Mouse (Mus musculus) kidney, adult 2 months (tissue): Measurements from ENCODE around the gene Sept6.

ENCODE experiments used
- CTCF ChIP-seq: fragments of 200-500 bp; conservative IDR thresholded peaks from 2 replicates; pipeline ENCODE4 v1.5.1; 2011; ENCODE audit warnings: low read depth, mild to moderate bottlenecking, control low read depth, low read length, moderate library complexity, mixed read lengths; ENCODE audit not compliant: insufficient read depth, insufficient read length
- POLR2A ChIP-seq: fragments of 200-500 bp; IDR thresholded peaks from one replicate; pipeline ENCODE4 v1.6.1; 2011; ENCODE audit warnings: low read depth, low read length, control low read depth

DNA sequence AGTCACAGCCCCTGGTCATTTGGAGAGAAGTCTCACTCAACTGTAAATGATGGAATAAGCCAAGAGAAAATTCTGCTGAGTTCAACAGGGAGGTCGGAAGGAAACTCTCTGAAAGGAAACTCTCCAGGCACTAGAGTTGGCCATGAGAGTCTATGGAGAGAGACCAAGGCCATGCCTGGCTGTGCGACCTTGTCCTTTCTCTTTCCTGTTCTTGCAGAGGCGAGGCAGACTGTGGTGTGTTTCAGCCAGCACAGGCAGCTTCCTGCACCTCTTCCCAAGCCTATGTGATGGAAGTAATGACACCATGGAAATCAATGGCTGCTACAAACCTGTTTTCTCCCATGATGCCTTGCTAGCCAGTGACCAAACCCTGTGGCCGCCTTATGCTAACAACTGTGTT is 20.4 kb downstream of the Sept6 start:
- TF ChIP-seq POLR2A (no peak), CTCF (no peak)
